Mouse (Mus musculus): ENCODE measurements around the gene Mgarp. TPM values are rescaled to one million over a fixed set of nuclear protein-coding genes. Genes with fewer than 3 reads are reported as not detected.
"Not testable (repeated sequence)": the region's sequence is repeated elsewhere in the genome, so short reads cannot be mapped to it uniquely, and the experiment has no call there.

Mgarp gene
- polyA plus RNA-seq, 1 experiment = 1.7 TPM

DNA sequence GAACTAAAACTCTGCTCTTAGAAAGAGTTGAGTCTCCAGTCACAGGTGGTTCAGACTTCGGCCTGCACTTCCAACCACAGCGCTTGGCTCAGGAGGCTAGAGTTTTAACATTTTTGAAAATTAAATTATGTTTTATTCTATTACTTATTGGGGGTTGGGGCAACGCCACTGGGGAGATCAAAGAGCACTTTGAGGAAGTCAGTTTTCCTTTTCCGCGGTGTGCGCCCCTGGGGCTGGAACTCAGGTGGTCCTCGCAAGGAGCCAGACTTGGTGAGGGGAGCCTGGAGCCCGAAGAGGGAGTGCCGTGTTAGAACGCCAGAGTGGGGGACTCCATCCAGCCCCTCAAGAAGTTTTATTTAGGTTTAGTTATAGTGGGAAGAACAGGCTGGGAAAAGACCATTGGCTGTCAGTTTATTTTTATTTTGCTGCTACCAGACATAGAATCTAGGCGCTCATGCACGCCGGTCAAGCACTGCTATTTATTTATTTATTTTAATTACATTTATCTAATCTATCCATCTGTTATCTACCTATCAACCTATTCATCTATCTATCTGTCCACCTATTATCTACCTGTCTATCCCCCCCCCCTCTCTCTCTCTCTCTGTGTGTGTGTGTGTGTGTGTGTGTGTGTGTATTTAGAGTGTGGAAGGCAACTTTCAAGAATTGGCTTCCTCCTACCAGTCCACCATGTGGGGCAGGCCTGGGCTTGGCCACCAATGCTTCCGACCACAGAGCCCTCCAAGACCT is 36.8 kb downstream of the Mgarp start:
- no peak for DNase-seq (ENCODE audit: low read depth)
- TF ChIP-seq POLR2A (IDR thresholded peaks at IDR 0.05; ENCODE audit: borderline replicate concordance, extremely low read depth, insufficient read depth, insufficient read length, poor library complexity, severe bottlenecking) = no peak
- TF ChIP-seq CTCF (IDR thresholded peaks at IDR 0.05; ENCODE audit: borderline replicate concordance, extremely low read depth, insufficient read depth, insufficient read length) = no peak

DNA sequence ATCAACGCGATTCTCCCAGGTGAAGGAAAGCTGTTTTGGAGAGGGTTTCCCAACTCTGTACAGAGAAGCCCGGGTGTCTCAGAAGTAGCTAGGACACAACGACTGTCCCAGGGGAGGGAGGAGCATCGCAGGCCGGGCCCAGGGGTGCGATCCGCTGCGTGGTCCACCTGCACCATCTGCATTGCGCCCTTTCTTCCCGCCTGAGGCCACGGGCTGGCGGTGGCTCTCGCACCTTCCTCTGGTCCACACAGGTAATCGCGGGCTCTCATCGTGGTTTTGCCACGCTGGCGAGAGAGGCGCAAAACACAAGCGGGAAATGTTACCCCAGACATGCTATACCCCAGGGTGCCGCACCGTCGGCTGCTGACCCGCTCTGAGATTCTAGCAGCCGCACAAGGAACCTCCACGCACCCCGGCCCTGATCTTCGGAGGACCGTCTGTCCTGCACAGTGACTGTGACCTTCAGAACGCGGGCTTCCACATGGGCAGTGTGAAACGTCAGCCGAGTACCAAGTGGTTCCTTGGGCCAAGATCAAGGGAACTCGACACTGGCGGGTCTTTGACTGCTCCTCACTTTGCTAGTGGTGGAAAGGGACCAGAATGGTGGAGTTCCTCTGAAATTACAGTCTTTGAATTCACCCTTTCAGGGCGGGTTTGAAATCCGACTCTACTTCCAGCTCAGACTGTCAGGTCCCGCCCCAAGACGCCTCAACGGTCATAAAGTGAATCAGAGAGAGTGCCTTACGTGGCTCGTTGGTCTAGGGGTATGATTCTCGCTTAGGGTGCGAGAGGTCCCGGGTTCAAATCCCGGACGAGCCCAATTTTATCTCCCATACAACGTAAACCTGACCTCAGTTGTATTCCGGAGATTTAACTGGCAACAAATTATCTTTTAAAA is 37.6 kb downstream of the Mgarp start:
- DNase-seq (ENCODE audit: low read depth) = peak; percentile 70
- TF ChIP-seq POLR2A (IDR thresholded peaks at IDR 0.05; ENCODE audit: borderline replicate concordance, extremely low read depth, insufficient read depth, insufficient read length, poor library complexity, severe bottlenecking) = no peak
- TF ChIP-seq CTCF (IDR thresholded peaks at IDR 0.05; ENCODE audit: borderline replicate concordance, extremely low read depth, insufficient read depth, insufficient read length) = no peak

DNA sequence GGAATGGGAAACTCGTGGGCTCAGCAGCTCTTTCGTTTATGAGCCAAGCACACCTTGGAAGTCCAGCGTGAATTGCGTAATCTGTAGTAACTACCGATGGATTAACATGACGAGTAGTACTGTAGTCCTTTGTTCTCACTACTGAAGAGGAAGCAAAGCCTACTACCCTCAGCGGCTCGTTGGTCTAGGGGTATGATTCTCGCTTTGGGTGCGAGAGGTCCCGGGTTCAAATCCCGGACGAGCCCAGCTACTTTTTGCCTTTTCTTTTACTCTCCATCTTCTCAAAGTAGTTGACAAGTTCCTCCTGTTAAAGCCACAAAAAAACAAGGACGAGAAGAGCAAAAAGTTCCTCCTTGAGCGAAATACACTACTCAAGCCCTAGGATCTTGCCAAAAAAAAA is 38.4 kb downstream of the Mgarp start:
- peak; percentile 55 for DNase-seq (ENCODE audit: low read depth)
- TF ChIP-seq POLR2A (IDR thresholded peaks at IDR 0.05; ENCODE audit: borderline replicate concordance, extremely low read depth, insufficient read depth, insufficient read length, poor library complexity, severe bottlenecking) = no peak
- no peak for TF ChIP-seq CTCF (IDR thresholded peaks at IDR 0.05; ENCODE audit: borderline replicate concordance, extremely low read depth, insufficient read depth, insufficient read length)

DNA sequence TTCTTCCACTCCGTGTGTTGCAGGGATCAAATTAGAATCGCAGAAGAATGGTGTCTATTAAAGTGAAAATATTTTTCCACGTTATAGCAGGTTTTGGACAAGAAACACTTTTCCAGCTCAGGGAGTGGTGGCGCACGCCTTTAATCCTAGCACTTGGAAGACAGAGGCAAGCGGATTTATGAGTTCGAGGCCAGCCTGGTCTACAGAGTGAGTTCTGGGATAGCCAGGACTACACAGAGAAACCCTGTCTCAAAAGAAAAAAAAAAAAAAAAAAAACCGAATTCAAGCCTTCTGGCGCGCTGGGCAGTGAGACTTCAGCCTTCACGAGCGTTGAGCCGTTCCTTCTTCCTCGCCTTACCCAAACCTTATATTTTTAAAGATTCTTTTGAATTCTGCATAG is 38.9 kb downstream of the Mgarp start:
- TF ChIP-seq CTCF (IDR thresholded peaks at IDR 0.05; ENCODE audit: borderline replicate concordance, extremely low read depth, insufficient read depth, insufficient read length) (no peak), POLR2A (IDR thresholded peaks at IDR 0.05; ENCODE audit: borderline replicate concordance, extremely low read depth, insufficient read depth, insufficient read length, poor library complexity, severe bottlenecking) (no peak)
- DNase-seq (ENCODE audit: low read depth) = peak; percentile 6

DNA sequence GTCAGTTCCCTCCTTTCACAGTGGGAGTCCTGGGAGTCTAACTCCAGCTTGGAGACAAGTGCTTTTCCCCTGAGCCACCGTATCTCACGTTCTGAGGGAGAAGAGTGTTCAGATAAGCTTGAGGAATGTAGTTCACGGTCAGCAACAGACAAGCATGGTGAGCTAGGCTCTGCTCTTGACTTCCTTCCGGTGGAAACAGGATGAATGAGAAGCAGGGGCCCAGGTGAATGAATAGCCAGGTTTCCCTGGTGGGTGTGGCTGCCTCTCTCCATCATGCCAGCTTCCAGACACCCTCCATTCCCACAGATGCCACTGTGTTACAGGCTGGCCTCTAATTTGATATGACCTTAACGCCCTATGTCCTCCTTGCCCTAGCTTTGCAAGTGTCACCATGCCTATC is 39.5 kb downstream of the Mgarp start:
- DNase-seq (ENCODE audit: low read depth) = no peak
- no peak for TF ChIP-seq POLR2A (IDR thresholded peaks at IDR 0.05; ENCODE audit: borderline replicate concordance, extremely low read depth, insufficient read depth, insufficient read length, poor library complexity, severe bottlenecking)
- TF ChIP-seq CTCF (IDR thresholded peaks at IDR 0.05; ENCODE audit: borderline replicate concordance, extremely low read depth, insufficient read depth, insufficient read length) = no peak

DNA sequence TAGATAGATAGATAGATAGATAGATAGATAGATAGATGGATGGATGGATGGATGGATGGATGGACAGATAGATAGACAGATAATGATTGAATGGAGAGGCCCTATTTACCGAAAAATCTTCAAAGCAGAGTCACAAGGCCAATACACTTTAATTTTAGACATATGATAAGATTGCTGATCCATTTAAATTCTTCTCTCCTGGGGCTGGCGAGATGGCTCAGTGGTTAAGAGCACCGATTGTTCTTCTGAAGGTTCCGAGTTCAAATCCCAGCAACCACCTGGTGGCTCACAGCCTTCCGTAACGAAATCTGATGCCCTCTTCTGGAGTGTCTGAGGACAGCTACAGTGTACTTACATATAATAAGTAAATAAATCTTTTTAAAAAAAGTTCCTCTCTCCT is 41.6 kb downstream of the Mgarp start:
- not testable (repeated sequence) for DNase-seq (ENCODE audit: low read depth)

DNA sequence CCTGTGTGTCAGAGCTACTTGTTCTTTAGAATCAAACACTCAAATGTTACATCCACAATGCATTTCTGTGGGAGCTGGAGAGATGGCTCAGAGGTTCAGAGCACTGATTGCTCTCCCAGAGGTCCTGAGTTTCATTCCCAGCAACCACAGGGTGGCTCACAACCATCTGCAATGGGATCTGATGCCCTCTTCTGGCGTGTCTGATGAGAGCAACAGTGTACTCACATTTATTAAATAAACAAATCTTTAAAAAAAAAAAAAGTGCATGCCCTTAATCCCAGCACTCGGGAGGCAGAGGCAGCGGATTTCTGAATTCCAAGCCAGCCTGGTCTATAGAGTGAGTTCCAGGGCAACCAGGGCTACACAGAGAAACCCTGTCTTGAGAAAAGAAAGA is 42.5 kb downstream of the Mgarp start:
- TF ChIP-seq POLR2A (IDR thresholded peaks at IDR 0.05; ENCODE audit: borderline replicate concordance, extremely low read depth, insufficient read depth, insufficient read length, poor library complexity, severe bottlenecking) = no peak
- no peak for TF ChIP-seq CTCF (IDR thresholded peaks at IDR 0.05; ENCODE audit: borderline replicate concordance, extremely low read depth, insufficient read depth, insufficient read length)
- no peak for DNase-seq (ENCODE audit: low read depth)

DNA sequence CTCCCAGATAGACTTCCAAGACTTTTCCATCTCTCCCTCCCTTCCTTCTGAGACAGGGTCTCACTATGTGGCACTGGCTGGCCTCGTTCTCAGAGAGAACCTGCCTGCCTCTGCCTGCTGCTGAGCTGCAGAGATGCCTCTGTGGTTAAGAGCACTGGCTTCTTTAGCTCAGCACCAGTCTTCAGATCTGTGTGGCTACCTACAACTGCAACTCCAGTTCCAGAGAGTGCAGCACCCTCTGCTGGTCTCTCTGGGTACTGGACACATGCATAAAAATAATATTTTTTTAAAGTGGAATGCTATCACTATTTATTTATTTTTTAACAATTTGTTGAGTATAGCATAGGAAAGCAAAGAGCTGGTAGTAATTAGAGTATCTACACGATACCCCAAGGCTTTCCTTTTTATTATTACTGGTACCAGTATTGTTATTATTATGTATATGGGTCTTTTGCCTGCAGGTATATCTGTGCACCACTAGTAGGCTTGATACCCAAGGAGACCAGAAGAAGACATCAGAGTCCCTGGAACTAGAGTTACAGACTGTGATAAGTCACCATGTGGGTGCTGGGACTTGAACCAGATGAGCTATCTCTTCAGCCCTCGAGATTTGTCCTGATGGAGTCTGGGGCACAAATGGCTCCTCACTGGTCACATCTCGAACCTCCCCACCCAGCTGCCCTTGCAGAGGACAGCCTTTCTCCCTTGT is 43.1 kb downstream of the Mgarp start:
- peak; percentile 53 for DNase-seq (ENCODE audit: low read depth)
- TF ChIP-seq CTCF (IDR thresholded peaks at IDR 0.05; ENCODE audit: borderline replicate concordance, extremely low read depth, insufficient read depth, insufficient read length) (peak; percentile 58; the same call in 1 of the 2 replicates), POLR2A (IDR thresholded peaks at IDR 0.05; ENCODE audit: borderline replicate concordance, extremely low read depth, insufficient read depth, insufficient read length, poor library complexity, severe bottlenecking) (no peak)

DNA sequence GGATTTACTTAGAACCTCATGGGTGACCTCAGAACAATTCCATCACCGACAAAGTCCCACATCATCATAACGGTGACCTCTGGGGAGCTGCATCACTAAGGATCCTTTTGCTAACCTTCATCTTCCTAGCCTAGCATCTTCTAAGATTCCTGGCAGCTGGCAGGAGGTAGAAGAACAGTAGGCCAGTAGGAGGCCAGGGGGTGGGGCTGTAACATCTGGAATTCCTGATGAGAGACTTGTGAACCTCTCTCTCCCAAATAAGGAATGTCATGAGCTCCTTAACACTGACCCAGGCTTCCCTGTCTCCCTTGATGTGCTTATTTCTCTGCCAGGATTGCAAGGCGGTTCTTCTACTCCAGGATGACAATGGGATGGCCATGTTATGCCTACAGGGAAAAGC is 45.7 kb downstream of the Mgarp start:
- no peak for DNase-seq (ENCODE audit: low read depth)
- TF ChIP-seq CTCF (IDR thresholded peaks at IDR 0.05; ENCODE audit: borderline replicate concordance, extremely low read depth, insufficient read depth, insufficient read length) = no peak
- TF ChIP-seq POLR2A (IDR thresholded peaks at IDR 0.05; ENCODE audit: borderline replicate concordance, extremely low read depth, insufficient read depth, insufficient read length, poor library complexity, severe bottlenecking) = no peak

DNA sequence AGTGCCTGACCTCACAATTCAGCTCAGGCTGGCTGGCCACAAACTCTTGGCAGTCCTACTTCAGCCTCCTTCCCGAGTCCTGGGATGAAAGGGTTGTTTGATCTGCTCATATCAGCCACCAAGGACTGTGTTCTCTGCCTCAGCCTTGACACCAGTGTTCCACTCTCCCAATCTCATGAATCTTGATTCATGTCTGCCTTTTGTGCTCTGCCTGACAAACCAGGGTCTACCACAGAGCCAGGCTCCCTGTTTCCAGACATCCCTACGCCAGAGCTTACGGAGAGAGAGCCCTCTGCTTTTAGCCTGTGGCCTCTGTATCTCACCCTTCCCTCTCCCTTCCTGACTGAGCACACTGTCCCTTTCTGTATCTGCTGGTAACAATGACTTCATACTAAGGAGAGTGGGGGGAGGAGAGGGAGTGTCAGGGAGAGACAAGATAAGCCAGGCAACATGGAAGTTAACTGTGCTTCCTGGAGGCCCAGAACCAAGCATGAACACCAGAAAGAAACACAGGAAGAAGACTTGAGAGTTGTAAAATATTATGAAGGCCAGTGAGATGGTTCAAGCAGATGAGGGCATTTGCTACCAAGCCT is 47.8 kb downstream of the Mgarp start:
- DNase-seq (ENCODE audit: low read depth) = no peak
- TF ChIP-seq POLR2A (IDR thresholded peaks at IDR 0.05; ENCODE audit: borderline replicate concordance, extremely low read depth, insufficient read depth, insufficient read length, poor library complexity, severe bottlenecking) = no peak
- TF ChIP-seq CTCF (IDR thresholded peaks at IDR 0.05; ENCODE audit: borderline replicate concordance, extremely low read depth, insufficient read depth, insufficient read length) = no peak

DNA sequence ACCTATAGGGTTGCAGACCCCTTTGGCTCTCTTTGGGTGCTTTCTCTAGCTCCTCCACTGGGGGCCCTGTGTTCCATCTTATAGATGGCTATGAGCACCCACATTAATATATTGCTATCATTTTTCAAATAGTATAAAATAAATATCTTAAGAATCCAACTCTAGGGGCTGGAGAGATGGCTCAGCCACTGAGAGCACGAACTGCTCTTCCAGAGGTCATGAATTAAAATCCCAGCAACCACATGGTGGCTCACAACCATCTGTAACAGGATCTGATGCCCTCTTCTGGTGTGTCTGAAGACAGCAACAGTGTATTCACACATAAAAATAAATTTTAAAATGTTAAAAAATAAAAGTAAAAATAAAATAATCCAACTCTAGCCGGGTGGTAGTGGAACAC is 51.5 kb downstream of the Mgarp start:
- DNase-seq (ENCODE audit: low read depth) = not testable (repeated sequence)

DNA sequence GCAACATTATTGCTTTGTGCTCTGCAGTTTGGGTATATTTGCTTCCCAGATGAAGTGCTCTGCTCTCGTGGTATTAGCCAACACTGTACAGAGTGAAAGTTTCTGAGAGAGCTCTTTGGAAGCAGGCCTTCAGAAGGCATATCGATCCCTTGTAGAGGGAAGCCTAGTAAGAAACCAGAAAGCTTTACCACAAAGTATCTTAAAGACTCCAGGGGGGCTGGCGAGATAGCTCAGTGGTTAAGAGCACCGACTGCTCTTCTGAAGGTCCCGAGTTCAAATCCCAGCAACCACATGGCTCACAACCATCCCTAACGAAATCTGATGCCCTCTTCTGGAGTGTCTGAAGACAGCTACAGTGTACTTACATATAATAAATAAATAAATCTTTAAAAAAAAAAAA is 52.4 kb downstream of the Mgarp start:
- DNase-seq (ENCODE audit: low read depth) = not testable (repeated sequence)

All from brain, embryonic 14.5 days (tissue).